Mouse (Mus musculus) urinary bladder, postnatal 25 days (tissue): Measurements from ENCODE around the gene Cdkn1b.
A peak's percentile ranks its signal among the peaks of the same experiment; 100 is the strongest.

Source experiments
- DNase-seq: peaks from one replicate; pipeline ENCODE4 v3.0.0; 2022; ENCODE audit warnings: low spot score

The Cdkn1b gene

DNA sequence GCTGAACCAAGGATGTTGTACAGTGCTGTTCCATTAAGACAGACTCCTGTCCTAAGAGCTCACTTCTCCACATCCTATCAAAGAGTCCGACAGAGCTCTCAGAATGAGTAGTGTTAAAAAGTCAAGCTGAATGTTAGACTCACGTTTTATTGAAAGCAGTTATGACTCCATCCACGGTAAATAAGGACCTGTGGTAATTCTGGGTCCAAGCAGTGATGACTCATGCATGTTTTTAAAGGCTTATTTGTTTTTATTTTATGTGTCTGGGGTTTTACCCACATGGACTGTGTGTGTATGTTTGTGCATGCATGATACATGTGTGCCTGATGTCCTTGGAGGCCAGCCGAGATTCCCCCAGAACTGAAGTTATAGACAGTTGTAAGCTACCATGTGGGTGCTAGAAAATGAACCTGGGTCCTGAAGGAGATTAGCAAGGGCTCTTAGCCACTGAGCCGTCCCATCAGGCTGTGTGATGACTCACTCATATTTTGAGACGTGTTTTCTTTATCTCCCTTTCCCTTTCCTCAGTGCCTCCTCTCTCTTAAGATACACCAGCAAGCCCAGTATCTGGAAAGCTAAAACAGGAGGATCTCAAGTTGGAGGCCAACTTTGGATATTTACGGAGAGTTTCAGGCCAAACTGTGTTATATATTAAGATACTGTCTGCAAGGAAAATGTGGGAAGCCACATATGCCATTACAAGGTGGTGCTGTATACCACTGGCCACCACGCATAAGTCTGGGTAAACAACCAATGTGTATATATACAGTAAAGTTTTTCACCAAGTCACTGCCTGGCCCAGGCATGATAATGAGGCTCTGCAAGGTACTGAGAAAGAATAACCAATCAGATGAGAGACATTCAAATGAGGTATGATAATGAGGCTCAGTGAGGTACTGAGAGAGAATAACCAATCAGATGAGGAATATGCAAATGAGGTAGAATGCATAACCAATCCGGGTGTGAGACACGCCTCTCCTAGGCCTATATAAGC is 16.0 kb upstream of the Cdkn1b start:
- DNase-seq = no peak

GRCm38 (mm10) chr6:134905811-134906210 is 14.4 kb upstream of the Cdkn1b start:
- no peak for DNase-seq

DNA sequence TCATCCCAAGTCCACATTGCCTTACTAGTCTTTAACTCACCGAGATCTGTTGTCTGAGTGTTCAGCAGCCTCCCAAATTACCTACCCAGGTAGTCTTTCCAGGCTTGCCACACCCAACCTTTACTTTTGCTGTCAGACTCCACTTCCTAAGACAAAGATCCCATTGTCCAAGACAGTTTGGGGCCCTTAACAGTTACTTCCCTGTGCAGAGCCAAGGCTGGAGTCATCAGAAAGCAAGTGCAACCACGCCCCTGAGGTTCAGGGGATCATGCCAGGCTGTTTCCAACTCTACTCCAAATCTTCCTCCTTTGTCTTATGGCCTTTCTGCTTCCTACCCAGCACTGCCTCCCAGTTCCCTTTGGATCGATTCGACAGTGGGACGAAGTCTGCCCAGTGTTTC is 5.7 kb upstream of the Cdkn1b start:
- no peak for DNase-seq

- no peak for DNase-seq
Observed at GRCm38 (mm10) chr6:134916641-134917040, 3.6 kb upstream of the Cdkn1b start.

DNA sequence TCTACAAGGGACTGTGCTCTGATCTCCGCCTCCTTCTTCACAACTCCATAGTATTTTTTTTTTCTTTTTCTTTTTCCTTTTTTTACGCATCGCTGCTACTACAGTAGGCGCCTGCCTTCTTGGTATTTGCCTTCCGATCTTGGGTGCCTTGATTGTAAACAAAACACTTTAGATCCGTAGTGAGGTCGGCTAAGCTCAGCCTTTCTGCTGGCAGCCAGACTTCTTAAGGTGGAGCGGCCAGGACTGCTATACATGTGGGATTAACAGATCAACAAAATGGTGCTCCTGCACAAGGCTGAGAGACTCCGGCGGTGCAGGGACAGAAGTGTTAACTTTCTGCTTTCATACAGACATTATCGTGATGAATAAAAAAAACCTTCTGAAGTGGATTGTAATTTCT is 3.1 kb upstream of the Cdkn1b start:
- peak; percentile 48 for DNase-seq

GRCm38 (mm10) chr6:134918769-134919168 is 1.4 kb upstream of the Cdkn1b start:
- no peak for DNase-seq

DNA sequence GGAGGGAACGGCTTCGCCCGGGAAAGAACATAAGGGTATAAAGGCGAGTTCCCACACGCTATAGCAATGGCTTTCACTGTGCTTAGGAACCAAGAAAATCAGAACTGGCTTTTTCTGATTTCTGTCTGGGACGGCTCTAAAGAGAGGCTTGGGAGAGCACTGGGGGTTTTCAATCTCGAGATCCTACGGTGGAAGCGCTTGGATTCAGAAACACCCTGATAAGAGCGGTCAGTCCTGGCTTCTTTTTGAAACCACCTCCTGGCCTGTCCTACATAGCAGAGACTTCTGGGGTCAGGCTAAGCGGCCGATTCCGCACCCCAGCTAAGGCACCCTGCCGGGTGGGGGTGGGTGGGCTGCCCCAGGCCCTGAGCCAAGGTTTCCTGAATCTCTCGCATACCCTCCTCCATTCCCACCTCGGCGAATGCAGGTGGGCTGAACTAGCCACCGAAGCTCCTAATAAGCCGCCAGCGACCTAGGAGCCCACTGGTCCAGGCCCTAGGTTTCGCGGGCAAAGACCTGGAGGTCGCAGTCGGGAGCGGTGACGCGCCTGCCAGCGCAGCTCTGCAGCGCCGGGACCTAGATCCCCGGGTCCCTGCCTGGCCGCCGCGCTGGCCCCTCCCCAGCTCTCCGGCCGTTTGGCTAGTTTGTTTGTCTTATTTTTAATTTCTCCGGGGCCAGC is 551 bp upstream of the Cdkn1b start:
- no peak for DNase-seq

DNA sequence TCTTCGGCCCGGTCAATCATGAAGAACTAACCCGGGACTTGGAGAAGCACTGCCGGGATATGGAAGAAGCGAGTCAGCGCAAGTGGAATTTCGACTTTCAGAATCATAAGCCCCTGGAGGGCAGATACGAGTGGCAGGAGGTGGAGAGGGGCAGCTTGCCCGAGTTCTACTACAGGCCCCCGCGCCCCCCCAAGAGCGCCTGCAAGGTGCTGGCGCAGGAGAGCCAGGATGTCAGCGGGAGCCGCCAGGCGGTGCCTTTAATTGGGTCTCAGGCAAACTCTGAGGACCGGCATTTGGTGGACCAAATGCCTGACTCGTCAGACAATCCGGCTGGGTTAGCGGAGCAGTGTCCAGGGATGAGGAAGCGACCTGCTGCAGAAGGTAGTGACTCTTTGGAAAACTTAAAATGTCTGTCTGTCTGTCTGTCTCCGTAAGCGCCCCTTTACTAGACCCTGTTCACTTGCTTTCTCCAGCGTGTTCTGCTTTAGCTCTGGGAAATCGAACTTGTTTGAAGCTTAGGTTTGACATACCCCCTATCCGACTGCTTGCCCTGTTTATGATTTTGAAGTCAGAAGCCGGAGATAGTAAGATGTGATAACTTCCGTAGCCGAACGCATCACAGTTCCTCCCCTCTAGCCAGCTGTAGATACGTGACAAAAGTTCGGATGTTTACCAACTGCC is 953 bp downstream of the Cdkn1b start:
- peak; percentile 34 for DNase-seq

DNA sequence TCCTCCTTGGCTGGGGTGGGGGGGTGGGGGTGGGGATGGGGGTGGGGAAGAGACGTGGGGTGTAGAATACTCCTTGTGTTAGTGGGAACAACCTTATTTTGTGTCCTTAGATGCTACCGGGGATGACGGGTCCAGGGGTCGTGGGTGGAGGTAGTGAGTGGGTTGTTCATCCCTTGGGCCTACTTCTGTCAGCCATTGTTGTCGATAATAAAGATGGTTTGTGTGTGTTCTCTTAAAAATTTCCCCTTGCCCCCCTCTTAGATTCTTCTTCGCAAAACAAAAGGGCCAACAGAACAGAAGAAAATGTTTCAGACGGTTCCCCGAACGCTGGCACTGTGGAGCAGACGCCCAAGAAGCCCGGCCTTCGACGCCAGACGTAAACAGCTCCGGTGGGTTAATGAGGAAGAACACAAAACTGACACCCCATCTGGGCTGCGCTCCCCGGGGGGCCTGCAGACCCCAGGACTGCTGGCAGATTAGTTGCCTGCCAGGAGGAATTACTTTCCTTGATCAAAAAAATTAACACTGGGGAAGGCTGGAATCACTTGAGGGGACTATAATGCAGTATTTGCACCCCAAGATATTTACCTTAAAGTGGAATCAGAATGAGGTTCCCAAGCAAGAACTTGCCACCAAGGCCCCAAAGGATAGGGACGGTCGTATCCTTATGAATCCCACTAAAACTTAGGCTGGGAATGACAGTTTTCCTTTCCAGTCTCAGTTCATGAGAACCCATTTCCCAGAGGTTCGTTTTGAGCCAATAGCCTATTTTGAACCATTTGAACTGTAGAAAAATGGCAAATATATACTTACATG is 1.7 kb downstream of the Cdkn1b start:
- no peak for DNase-seq

GRCm38 (mm10) chr6:134922511-134923195 is 2.5 kb downstream of the Cdkn1b start:
- DNase-seq = no peak

DNA sequence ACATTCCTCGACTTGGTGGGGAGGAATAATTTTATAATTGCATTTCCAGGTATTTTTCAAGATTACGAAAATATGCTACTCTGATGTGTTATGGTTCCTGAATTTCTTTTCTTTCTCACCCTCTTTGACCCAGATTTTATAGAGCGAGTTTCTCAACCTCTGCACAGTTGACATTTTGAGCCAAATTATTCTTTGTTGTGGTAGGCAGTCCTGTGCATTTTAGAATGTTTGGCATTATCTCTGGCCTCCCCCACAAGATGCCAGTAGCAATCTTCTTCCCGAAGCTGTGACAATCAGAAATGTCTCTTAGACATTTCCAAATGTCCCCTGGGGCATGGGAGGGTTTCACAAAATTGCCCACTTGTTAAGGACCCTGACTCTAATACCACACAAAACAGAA is 3.5 kb downstream of the Cdkn1b start:
- DNase-seq = no peak

GRCm38 (mm10) chr6:134924262-134924661 is 4.1 kb downstream of the Cdkn1b start:
- DNase-seq = no peak

DNA sequence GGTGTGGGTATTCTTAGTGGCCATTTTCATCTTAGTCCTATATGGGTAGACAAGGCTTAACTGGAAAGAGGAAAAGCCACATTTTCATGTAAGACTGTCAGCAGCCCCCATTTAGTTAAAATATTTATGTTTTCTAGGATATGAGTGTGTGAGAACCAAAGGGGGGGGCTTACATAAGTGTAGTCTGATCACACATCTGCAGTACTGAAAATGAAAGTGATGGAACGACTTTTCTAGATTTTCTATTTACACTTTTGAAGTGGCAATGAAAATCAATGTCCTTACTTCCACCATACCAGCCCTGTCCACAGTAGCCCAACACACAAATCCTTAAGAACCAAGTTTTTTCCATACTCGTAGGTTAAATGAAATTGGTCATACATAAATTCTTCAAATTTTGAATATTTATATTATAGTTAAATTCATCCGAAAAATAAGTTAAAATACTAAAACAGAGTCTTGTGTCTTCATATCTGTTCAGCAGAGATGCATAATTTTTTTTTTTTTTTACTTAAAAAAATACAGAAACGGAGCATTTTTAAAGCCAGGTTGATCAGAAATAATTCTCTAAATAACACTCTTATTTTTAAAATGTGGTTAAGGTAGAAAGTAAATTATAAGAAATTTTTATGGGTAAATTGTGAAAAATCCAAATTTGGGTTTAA is 5.6 kb downstream of the Cdkn1b start:
- DNase-seq = no peak

GRCm38 (mm10) chr6:134926338-134926705 is 6.1 kb downstream of the Cdkn1b start:
- no peak for DNase-seq

GRCm38 (mm10) chr6:134926803-134927594 is 6.8 kb downstream of the Cdkn1b start:
- DNase-seq = peak; percentile 60

DNA sequence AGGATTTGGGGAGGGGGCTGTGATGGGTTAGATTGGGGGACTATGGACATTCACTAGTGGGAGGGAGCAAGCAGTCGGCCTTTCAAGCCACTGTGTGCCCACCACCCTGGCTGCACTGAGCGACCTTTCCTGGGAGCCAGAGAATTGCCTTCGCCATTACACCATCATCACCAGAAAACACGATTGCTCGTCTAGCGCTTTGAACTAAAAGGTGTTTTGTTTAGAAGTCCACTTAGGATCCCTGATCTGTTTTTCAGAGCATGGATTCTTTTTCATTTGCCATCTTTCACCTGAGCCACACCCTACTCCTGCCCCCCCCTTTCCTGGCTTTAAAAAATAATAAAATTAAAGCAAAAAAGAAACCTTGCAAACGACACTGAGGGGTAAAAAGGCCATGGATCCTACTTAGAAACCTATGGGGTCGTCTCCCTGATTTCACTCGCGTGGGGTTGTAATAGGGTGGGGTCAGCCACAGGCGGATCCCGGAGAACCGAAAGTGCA is 7.4 kb downstream of the Cdkn1b start:
- no peak for DNase-seq

DNA sequence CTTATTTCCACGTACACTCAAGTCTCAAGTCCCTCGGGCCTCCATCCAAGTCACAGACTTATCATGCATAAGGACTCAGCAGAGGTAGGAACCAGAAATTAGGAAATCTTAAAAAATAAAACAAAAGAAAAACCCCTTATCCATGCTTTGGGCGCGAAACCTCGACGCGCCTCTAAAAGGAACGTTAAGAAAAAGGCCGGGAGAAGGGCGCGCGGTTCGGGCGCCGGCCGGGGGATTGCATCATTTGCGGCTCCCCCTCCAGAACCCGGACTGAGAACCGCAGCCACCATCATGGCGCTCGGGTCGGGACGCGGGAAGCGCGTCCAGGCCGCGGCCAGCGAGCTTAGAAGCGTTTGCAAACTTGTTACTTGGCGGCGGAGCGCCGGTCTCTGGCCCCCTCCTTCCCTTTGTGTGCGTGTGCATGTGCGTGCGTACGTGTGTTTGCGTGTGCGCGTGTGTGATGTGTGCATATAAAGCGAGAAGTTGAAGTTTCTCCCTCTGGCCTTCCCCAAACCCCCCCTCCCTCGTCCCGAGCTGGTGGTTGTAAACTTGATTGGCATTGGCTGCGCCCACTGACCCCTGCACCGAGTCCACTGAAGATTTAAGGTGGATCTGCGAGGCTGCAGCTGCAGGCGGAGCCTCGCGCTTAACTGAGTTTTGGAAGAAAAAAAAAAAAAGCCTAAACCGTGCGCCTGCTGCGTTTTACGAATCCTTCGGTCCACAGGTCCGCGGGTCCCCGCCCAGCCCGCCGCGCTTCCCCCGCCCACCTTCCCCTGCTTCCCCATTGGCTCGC is 8.1 kb downstream of the Cdkn1b start:
- peak; percentile 67 for DNase-seq

- DNase-seq = no peak
Observed at GRCm38 (mm10) chr6:134928889-134929310, 8.7 kb downstream of the Cdkn1b start.

DNA sequence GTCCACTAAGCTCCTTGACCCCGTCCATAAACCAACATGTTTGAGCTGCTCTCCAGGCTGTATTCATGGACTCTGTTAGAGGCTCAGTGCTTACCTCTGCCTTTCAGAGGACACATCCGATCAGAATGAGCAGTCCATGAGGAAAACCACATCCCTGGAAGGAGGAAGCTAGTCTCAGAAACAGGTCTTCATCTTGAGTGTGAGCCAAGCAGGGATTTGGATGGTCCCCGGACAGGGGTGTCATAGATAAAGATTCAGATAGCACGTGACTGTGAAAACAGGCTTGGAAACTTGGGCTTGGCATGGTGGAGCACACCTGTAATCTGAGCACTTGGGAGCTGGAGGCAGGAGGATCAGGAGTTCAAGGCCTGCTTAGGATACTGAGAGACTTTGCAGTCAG is 9.7 kb downstream of the Cdkn1b start:
- DNase-seq = no peak
